Mouse (Mus musculus): ENCODE measurements around the gene Urgcp.

- TF ChIP-seq CTCF (IDR thresholded peaks at IDR 0.05; ENCODE audit: control insufficient read depth, insufficient read depth, low read length) (no peak), POLR2A (IDR thresholded peaks at IDR 0.05; ENCODE audit: borderline replicate concordance, control insufficient read depth, low read depth, low read length) (no peak)
Observed at GRCm38 (mm10) chr11:5807956-5808355, 45.8 kb upstream of the Urgcp start.

All from bone marrow, adult 2 months (tissue).